Mouse (Mus musculus) midbrain, embryonic 15.5 days (tissue): ENCODE measurements around the gene Fbxo6. TPM values are rescaled to one million over a fixed set of nuclear protein-coding genes. Genes with fewer than 3 reads are reported as not detected.
"Not testable (repeated sequence)": the region's sequence is repeated elsewhere in the genome, so short reads cannot be mapped to it uniquely, and the experiment has no call there.

Source experiments
- ATAC-seq: fragments of 200-750 bp; cut with Nextera tagmentation; replicated peaks from 2 replicates; pipeline ENCODE4 v1.8.0; 2017; ENCODE audit warnings: moderate TSS enrichment
- H3K27ac ChIP-seq: fragments of 300-500 bp; sonication (generic); 2 replicates; pipeline ENCODE4 v1.5.1; 2015; ENCODE audit warnings: mild to moderate bottlenecking, inconsistent platforms
- H3K27me3 ChIP-seq: fragments of 300-500 bp; sonication (generic); replicated peaks from 2 replicates; pipeline ENCODE4 v1.6.1; 2015; ENCODE audit warnings: inconsistent platforms
- H3K36me3 ChIP-seq: fragments of 300-500 bp; sonication (generic); replicated peaks from 2 replicates; pipeline ENCODE4 v1.6.1; 2015; ENCODE audit warnings: inconsistent platforms
- H3K4me1 ChIP-seq: fragments of 300-500 bp; sonication (generic); 2 replicates; pipeline ENCODE4 v1.6.1; 2015; ENCODE audit warnings: inconsistent platforms
- H3K4me2 ChIP-seq: fragments of 300-500 bp; sonication (generic); 2 replicates; pipeline ENCODE4 v1.6.1; 2015; ENCODE audit warnings: inconsistent platforms, mild to moderate bottlenecking, moderate library complexity
- H3K4me3 ChIP-seq: fragments of 300-500 bp; sonication (generic); 2 replicates; pipeline ENCODE4 v1.5.1; 2015; ENCODE audit warnings: mild to moderate bottlenecking, inconsistent platforms
- H3K9ac ChIP-seq: fragments of 300-500 bp; sonication (generic); 2 replicates; pipeline ENCODE4 v1.6.1; 2015; ENCODE audit warnings: mild to moderate bottlenecking, inconsistent platforms
- H3K9me3 ChIP-seq: fragments of 300-500 bp; sonication (generic); 2 replicates; pipeline ENCODE4 v1.6.1; 2016; ENCODE audit warnings: inconsistent platforms
- WGBS: fragments of 180-500 bp; shearing (Covaris S2); methylation state at CpG from one replicate; pipeline ENCODE4 v1.1.7; 2015; ENCODE audit warnings: mixed read lengths; 5-methylcytosine and 5-hydroxymethylcytosine counted together
- polyA plus RNA-seq: library from polyadenylated mRNA; unstranded; fragments of >200 nt; fragmentation: Nextera tagmentation; extraction: Ambion mirVana; gene quantifications from 2 replicates; pipeline ENCODE4 v1.2.1, GENCODE M21; 2015

Gene Fbxo6
- polyA plus RNA-seq = 21.6 and 21.7 TPM in 2 replicates

DNA sequence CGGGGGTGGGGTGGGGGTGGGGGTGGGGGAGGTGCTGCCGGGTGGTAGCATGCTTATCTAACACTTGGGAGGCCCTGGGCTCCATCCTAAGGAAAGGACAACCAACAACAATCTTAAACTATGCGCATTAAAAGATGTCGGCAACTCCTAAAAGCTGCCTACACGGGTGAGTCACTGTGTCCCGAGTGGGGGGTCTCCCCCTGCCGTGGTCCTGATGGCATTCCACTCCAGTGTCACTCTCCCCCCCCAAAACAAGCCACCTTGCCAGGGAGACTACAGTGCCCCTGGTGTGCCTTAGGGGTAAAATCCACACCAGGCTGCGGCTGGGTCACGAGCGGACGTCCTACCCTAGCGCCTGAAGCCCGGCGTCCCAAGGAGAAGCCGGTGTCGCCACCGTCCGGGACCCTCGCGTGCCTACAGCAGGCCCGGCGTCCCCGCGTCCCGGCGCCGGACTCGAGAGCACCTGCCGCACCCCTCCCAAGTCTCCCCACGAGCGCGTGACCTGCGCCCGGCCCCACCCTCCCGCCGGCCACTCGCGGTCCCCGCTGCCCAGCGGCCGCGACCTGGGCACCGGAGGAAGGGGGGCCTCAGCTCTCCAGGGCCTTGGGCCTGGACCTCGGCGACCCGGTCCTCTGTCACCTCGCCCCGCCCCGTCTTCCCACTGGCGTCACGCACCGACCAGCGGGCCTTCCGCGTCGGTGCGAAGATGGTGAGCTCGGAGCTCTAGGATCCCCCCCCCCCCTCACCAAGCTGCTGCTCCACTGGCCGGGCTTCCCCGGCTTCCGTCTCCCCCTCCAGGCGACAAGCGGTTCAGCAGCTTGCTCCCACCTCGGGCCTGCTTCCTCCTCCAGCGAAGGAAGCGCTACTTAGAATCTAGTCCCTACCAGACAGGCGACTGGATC is at the start of gene Fbxo6:
TSS of gene Fbxo6 (minus strand) at position 874 of the 902 bp plus-strand sequence.
- H3K27me3 ChIP-seq = no peaks in the 10 kb centered on the region
- ATAC-seq = peak; percentile 89
- peak within 1 kb of the TSS; percentile 51 for H3K4me3 ChIP-seq
- H3K4me1 ChIP-seq = peaks cover 8% of the 10 kb centered on the region
- no peaks in the 10 kb centered on the region for H3K9me3 ChIP-seq
- peak within 1 kb of the TSS; percentile 90 for H3K27ac ChIP-seq
- H3K36me3 ChIP-seq = peaks cover 17% of the 10 kb centered on the region
- H3K4me2 ChIP-seq = peak within 1 kb of the TSS; percentile 98
- WGBS = under 1% methylated on average over 65 of the region's 67 CpGs
- peak within 1 kb of the TSS; percentile 77 for H3K9ac ChIP-seq

DNA sequence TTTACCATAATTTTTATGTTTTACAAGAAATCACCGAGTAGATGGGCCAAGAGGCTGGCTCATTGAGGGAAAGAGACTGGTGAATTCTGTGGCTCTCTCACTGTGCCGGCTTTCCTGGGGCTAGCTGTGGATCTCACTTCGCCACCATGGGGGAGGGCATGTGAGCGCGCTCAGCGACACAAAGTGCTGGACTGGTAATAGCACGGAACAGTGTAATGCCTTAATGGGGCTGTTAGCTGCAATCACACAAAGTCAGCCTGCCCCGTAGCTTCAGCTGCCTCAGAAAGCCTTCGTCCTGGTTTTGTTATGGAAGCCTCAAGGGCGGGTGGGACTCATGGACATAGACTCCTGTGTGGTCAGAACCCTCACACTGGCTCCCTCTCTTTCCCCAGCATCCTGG is 46.8 kb upstream of the Fbxo6 start:
- peaks cover 6% of the 10 kb centered on the region for H3K4me1 ChIP-seq
- H3K27me3 ChIP-seq = no peaks in the 10 kb centered on the region; the same call in 1 of the 2 replicates
- WGBS = 29% methylated on average over 10 of the region's 10 CpGs
- ATAC-seq = no peak
- no peak overlapping the region for H3K9ac ChIP-seq
- no peak overlapping the region for H3K27ac ChIP-seq
- H3K4me2 ChIP-seq = no peak overlapping the region
- H3K36me3 ChIP-seq = no peaks in the 10 kb centered on the region
- H3K9me3 ChIP-seq = no peaks in the 10 kb centered on the region
- no peak overlapping the region for H3K4me3 ChIP-seq

DNA sequence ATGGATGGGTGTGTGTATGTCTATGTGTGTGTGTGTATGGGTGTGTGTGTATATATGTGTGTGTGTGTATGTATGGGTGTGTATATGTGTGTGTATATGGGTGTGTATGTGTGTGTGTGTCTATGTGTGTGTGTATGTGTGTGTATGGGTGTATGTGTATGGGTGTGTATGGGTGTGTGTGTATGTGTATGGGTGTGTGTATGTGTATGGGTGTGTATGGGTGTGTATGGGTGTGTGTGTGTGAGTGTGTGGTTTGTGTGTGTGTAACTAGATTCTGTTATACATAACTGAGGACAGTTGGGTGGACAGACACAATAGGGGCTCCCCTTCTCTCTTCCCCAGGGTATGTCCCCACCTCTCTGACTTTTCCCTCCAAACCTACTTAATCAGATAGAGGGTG is 42.5 kb upstream of the Fbxo6 start:
- no peak overlapping the region for H3K4me2 ChIP-seq

GRCm38 (mm10) chr4:148192707-148193245 is 40.8 kb upstream of the Fbxo6 start:
- 30% methylated on average over 11 of the region's 11 CpGs for WGBS
- Histone ChIP-seq H3K9me3 (no peaks in the 10 kb centered on the region), H3K4me1 (peaks cover 18% of the 10 kb centered on the region), H3K27ac (peak overlapping the region; percentile 32), H3K9ac (no peak overlapping the region), H3K4me2 (peak overlapping the region; percentile 24; the same call in 1 of the 2 replicates), H3K27me3 (no peaks in the 10 kb centered on the region), H3K36me3 (no peaks in the 10 kb centered on the region), H3K4me3 (no peak overlapping the region)
- ATAC-seq = no peak

More for the DNA sequence above, 42.5 kb upstream of the Fbxo6 start:
- Histone ChIP-seq H3K27me3 (no peaks in the 10 kb centered on the region), H3K4me3 (no peak overlapping the region), H3K9ac (no peak overlapping the region), H3K27ac (no peak overlapping the region), H3K4me1 (peaks cover 24% of the 10 kb centered on the region), H3K36me3 (no peaks in the 10 kb centered on the region), H3K9me3 (no peaks in the 10 kb centered on the region)
- ATAC-seq = no peak

GRCm38 (mm10) chr4:148188767-148189166 is 36.8 kb upstream of the Fbxo6 start:
- not testable (repeated sequence) for ATAC-seq, H3K4me2 ChIP-seq, H3K36me3 ChIP-seq, H3K9me3 ChIP-seq, H3K27me3 ChIP-seq, H3K9ac ChIP-seq, H3K27ac ChIP-seq, H3K4me3 ChIP-seq
- H3K4me1 ChIP-seq = peaks cover 23% of the 10 kb centered on the region
- 84% methylated on average over 1 of the region's 1 CpGs for WGBS

DNA sequence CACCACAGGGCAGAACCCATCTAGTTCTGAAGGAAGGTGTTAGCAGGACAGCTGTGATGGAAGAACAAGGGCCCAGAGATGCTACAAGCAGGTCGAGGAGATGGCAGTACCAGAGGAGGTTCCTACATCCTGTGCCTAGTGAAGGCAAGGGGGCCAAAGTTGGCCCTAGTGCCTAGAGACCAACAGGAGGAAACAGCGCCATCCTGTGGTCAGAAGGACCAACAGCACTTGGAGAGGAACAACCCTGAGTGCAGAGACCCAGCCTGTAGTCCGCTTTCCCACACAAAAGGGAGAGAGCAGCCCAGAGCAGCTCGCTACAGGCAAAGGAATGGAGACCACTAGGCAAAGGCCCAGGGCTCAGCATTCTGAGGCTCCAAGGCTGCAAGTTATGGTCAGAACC is 33.9 kb upstream of the Fbxo6 start:
- H3K36me3 ChIP-seq = no peaks in the 10 kb centered on the region
- no peak overlapping the region for H3K9ac ChIP-seq
- H3K27me3 ChIP-seq = no peaks in the 10 kb centered on the region
- peaks cover 6% of the 10 kb centered on the region for H3K4me1 ChIP-seq
- no peaks in the 10 kb centered on the region for H3K9me3 ChIP-seq
- no peak overlapping the region for H3K4me2 ChIP-seq
- 66% methylated on average over 4 of the region's 4 CpGs for whole genome bisulfite sequencing
- no peak overlapping the region for H3K27ac ChIP-seq
- H3K4me3 ChIP-seq = no peak overlapping the region
- ATAC-seq = no peak

DNA sequence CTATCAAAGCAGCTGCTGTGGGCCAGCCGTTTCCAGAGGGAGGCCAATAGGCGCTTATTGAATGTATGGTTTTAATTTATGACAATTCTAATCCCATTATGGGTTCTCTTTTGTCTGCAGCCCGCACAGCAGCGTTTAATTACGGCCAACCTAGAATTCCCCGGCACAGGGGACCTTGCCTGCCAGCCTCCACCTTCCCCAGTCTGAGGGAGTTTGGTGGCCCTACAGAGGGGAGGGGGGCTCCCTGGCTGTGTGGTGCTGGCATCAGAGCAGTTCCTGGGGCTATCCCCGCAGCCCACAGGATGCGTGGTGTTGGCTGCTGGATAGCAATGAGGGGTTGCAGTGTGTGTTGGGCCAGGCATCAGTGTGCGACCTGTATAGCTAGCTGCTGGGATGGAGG is 32.6 kb upstream of the Fbxo6 start:
- Histone ChIP-seq H3K36me3 (no peaks in the 10 kb centered on the region), H3K4me1 (peaks cover 5% of the 10 kb centered on the region), H3K9ac (no peak overlapping the region), H3K9me3 (no peaks in the 10 kb centered on the region), H3K4me3 (no peak overlapping the region), H3K27me3 (no peaks in the 10 kb centered on the region), H3K27ac (no peak overlapping the region), H3K4me2 (no peak overlapping the region)
- WGBS = 20% methylated on average over 9 of the region's 9 CpGs
- peak; percentile 21; the same call in 1 of the 2 replicates for ATAC-seq

GRCm38 (mm10) chr4:148182363-148182762 is 30.4 kb upstream of the Fbxo6 start:
- peaks cover 5% of the 10 kb centered on the region for H3K4me1 ChIP-seq
- peaks cover 7% of the 10 kb centered on the region for H3K27me3 ChIP-seq
- no peak for ATAC-seq
- H3K9ac ChIP-seq = no peak overlapping the region
- H3K27ac ChIP-seq = peak overlapping the region; percentile 44; the same call in 1 of the 2 replicates
- H3K4me3 ChIP-seq = no peak overlapping the region
- 25% methylated on average over 8 of the region's 8 CpGs for WGBS
- no peak overlapping the region for H3K4me2 ChIP-seq
- no peaks in the 10 kb centered on the region for H3K9me3 ChIP-seq
- no peaks in the 10 kb centered on the region for H3K36me3 ChIP-seq

DNA sequence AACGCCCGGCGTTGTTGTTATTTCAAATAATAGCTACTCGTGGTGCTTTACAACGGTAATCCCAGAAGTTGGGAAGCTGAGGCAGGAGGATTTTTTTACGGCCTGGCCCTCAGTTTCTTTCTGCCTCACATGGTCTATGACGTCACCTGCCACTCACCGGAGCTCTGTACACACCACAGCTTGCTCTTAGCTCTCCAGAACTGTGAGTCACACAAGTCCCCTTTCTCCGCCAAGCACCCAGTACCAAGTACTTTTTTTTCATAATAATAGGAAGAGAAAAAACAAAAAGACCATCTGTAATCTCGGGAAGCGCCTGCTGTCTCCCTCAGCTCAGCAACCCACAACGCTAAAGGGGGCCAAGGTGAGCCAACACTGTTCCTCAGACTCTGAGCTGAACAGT is 29.5 kb upstream of the Fbxo6 start:
- Histone ChIP-seq H3K4me2 (no peak overlapping the region), H3K27ac (no peak overlapping the region), H3K9me3 (no peaks in the 10 kb centered on the region), H3K36me3 (no peaks in the 10 kb centered on the region), H3K9ac (no peak overlapping the region), H3K27me3 (peaks cover 11% of the 10 kb centered on the region), H3K4me1 (peaks cover 5% of the 10 kb centered on the region), H3K4me3 (no peak overlapping the region)
- WGBS = 90% methylated on average over 12 of the region's 12 CpGs
- no peak for ATAC-seq

GRCm38 (mm10) chr4:148177716-148178115 is 25.8 kb upstream of the Fbxo6 start:
- H3K4me3 ChIP-seq = no peak overlapping the region
- H3K4me1 ChIP-seq = peaks cover 30% of the 10 kb centered on the region
- H3K27me3 ChIP-seq = peaks cover 15% of the 10 kb centered on the region
- no peak overlapping the region for H3K4me2 ChIP-seq
- no peak overlapping the region for H3K27ac ChIP-seq
- H3K9me3 ChIP-seq = no peaks in the 10 kb centered on the region
- no peak for ATAC-seq
- no peak overlapping the region for H3K9ac ChIP-seq
- no peaks in the 10 kb centered on the region for H3K36me3 ChIP-seq

GRCm38 (mm10) chr4:148176603-148177002 is 24.7 kb upstream of the Fbxo6 start:
- H3K4me3 ChIP-seq, H3K36me3 ChIP-seq, H3K9me3 ChIP-seq, H3K27ac ChIP-seq, ATAC-seq, H3K4me2 ChIP-seq, H3K9ac ChIP-seq: not testable (repeated sequence)
- Histone ChIP-seq H3K27me3 (peaks cover 24% of the 10 kb centered on the region), H3K4me1 (peaks cover 30% of the 10 kb centered on the region)
- WGBS = 65% methylated on average over 6 of the region's 6 CpGs

- Histone ChIP-seq H3K9ac (no peak overlapping the region; the same call in 1 of the 2 replicates), H3K27me3 (peaks cover 33% of the 10 kb centered on the region), H3K36me3 (no peaks in the 10 kb centered on the region), H3K4me2 (peak overlapping the region; percentile 55), H3K4me3 (peak overlapping the region; percentile 31), H3K4me1 (peaks cover 32% of the 10 kb centered on the region), H3K9me3 (no peaks in the 10 kb centered on the region), H3K27ac (peak overlapping the region; percentile 88)
- 5% methylated on average over 12 of the region's 12 CpGs for WGBS
- ATAC-seq = no peak
These were observed 22.5 kb upstream of the Fbxo6 start for GRCm38 (mm10) chr4:148174495-148174862.
